Mouse (Mus musculus) testis, postnatal 10 days (tissue): ENCODE data around the gene Ccdc153.

Source experiments
- DNase-seq: peaks from one replicate; pipeline ENCODE4 v3.0.0; 2021; ENCODE audit warnings: low spot score

Gene Ccdc153

DNA sequence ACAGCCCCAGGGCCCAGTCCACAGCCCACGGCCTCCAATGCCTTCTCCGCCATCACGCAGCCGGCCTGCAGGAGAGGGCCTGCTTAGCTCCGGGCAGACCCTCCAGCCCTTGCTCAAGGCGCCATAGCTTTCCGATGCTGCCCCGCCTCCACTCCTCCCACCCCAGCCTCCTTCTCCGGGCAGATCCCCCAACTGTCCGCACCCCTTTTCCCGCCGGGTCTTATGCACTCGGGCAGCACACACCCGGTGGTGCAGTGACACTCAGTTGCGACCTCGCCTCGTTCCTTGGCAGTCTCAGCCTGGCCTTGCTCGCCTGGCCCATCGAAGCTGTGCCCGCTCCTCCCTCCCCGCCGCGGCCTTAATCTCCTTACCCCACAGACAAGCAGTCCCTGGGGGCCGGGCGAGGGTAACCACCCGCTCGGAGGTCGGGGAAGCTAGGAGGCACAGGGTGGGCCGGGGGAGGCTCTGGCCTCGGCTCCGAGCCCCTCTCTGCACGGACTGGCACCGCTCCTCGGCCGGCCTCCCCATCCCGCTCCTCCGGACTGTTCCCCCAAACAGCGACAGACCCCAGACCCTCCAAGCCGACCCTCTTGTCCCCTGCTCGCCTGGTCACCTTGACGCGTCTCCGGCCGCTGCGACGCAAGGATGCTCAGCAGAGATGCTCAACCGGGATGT is 47.1 kb downstream of the Ccdc153 start:
- DNase-seq = peak; percentile 63

DNA sequence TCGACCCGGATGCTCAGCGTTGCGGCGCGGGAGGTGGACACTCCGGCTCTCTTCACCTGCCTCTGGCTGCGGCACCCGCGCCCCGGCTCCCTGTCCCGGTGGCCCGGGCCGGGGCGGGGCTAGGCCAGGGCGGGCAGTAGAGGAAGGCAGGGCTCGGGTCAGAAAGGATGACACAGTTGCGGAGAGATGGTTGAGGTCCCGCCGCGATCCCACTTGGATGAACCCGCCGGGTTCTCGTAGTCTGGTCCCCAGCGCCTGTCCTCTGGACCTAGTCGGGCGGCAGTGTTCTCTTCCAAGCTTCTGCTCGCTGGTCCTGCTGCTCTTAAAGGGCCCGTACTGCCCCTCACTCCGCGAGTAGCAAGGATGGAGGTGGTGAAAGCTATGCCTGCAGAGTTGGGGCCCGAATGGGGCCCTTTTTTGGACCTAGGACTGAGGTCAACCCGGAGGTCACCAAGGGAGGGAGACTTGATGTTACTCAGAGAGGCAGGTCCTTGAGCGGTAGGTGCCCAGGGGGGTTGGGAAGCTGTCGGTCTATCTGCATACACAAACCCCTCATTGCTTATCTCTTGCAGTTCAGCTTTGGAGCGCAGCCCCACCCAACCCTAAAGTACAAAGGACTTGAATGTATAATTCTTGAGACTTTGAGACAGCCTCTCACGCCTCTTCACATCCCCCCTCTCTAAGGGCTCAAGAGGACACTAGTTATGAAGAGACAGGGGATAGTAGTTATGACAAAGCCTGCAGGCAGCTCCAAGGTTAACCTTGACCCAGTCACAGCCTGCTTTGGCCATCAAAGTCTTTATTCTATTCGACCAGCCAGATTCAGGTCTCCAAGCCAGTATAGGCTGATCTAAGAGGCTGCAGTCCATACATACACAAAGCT is 47.8 kb downstream of the Ccdc153 start, which contains the start of gene Abcg4:
Gene Abcg4 (minus strand): TSS at position 540 of the 883 bp plus-strand sequence.
- DNase-seq = peak; percentile 58

DNA sequence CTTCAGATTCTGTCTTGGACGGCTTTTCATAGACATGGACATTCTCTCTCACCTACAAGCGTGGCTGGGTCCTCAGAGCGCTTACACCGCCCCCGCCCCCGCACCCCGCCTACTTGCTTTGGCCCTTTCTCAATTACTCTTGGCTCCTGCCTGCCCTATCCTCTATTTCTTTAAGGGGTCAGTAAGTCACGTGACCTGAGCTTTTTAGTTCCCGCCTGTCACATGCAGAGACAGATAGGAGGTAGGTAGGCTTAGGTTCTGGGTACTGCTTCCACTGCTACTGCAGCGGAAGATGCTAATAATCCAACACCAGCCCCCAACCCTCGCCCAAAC is 48.4 kb downstream of the Ccdc153 start:
- no peak for DNase-seq

DNA sequence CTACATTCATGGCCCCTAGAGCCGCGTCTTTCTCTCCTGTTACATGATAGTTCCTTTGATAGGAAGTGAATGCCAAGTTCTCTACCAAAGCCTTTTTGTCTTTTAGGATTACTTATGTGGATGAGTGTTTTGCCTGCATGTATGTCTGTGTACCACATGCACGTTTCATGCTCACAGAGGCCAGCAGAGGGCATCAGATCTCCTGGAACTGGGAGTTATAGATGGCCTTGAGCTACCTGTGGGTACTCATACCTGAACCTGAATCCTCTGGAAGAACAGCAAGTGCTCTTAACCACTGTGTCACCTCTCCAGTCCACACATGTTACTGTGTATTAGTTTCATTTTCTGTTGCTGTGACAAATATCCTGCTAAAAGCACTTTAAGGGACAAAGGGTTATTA is 52.0 kb downstream of the Ccdc153 start:
- DNase-seq = no peak
